Mouse (Mus musculus) G1E-ER4 (cell line): ENCODE data around the gene Qtrt1. TPM values are rescaled to one million over a fixed set of nuclear protein-coding genes. Genes with fewer than 3 reads are reported as not detected.

Source experiments
- GATA1 ChIP-seq: IDR thresholded peaks from one replicate; pipeline ENCODE4 v1.8.0; 2012; ENCODE audit warnings: low read length, inconsistent platforms
- polyA plus RNA-seq: library from polyadenylated mRNA; stranded (reverse); fragments of >175 nt; gene quantifications from 2 replicates; pipeline ENCODE4 v1.2.3, GENCODE M21; 2012

The Qtrt1 gene
- polyA plus RNA-seq, 1 experiment, result 86.9 TPM

GRCm38 (mm10) chr9:21434410-21434809 lies 22.8 kb downstream of the Qtrt1 start:
- no peak for TF ChIP-seq GATA1

- TF ChIP-seq GATA1, result no peak
Measured at GRCm38 (mm10) chr9:21435777-21436635, 24.4 kb downstream of the Qtrt1 start.

- TF ChIP-seq GATA1, result no peak
Measured at GRCm38 (mm10) chr9:21437577-21437976, 25.9 kb downstream of the Qtrt1 start.

- TF ChIP-seq GATA1, result no peak
Measured at GRCm38 (mm10) chr9:21438219-21438618, 26.6 kb downstream of the Qtrt1 start.

- no peak for TF ChIP-seq GATA1
Measured at GRCm38 (mm10) chr9:21439456-21439855, 27.8 kb downstream of the Qtrt1 start.

- no peak for TF ChIP-seq GATA1
Measured at GRCm38 (mm10) chr9:21439914-21440313, 28.3 kb downstream of the Qtrt1 start.

GRCm38 (mm10) chr9:21440387-21440786 lies 28.8 kb downstream of the Qtrt1 start:
- TF ChIP-seq GATA1, result no peak

- TF ChIP-seq GATA1, result no peak
Measured at GRCm38 (mm10) chr9:21443853-21444252, 32.2 kb downstream of the Qtrt1 start.

- TF ChIP-seq GATA1, result no peak
Measured at GRCm38 (mm10) chr9:21444574-21444973, 32.9 kb downstream of the Qtrt1 start.

GRCm38 (mm10) chr9:21445081-21445744 lies 33.6 kb downstream of the Qtrt1 start:
- no peak for TF ChIP-seq GATA1

- TF ChIP-seq GATA1, result no peak
Measured at GRCm38 (mm10) chr9:21447778-21448177, 36.1 kb downstream of the Qtrt1 start.

- TF ChIP-seq GATA1, result no peak
Measured at GRCm38 (mm10) chr9:21449710-21450109, 38.1 kb downstream of the Qtrt1 start.

GRCm38 (mm10) chr9:21450270-21450669 lies 38.6 kb downstream of the Qtrt1 start:
- no peak for TF ChIP-seq GATA1

GRCm38 (mm10) chr9:21451391-21451790 lies 39.8 kb downstream of the Qtrt1 start:
- no peak for TF ChIP-seq GATA1

- no peak for TF ChIP-seq GATA1
Measured at GRCm38 (mm10) chr9:21451870-21452269, 40.2 kb downstream of the Qtrt1 start.

GRCm38 (mm10) chr9:21453003-21453402 lies 41.4 kb downstream of the Qtrt1 start:
- no peak for TF ChIP-seq GATA1

- TF ChIP-seq GATA1, result no peak
Measured at GRCm38 (mm10) chr9:21453459-21453858, 41.8 kb downstream of the Qtrt1 start.
